Mouse (Mus musculus): ENCODE data around the gene Zc3h4.
A peak's percentile ranks its signal among the peaks of the same experiment; 100 is the strongest.
"Not testable (repeated sequence)": the region's sequence is repeated elsewhere in the genome, so short reads cannot be mapped to it uniquely, and the experiment has no call there.

Zc3h4 gene

DNA sequence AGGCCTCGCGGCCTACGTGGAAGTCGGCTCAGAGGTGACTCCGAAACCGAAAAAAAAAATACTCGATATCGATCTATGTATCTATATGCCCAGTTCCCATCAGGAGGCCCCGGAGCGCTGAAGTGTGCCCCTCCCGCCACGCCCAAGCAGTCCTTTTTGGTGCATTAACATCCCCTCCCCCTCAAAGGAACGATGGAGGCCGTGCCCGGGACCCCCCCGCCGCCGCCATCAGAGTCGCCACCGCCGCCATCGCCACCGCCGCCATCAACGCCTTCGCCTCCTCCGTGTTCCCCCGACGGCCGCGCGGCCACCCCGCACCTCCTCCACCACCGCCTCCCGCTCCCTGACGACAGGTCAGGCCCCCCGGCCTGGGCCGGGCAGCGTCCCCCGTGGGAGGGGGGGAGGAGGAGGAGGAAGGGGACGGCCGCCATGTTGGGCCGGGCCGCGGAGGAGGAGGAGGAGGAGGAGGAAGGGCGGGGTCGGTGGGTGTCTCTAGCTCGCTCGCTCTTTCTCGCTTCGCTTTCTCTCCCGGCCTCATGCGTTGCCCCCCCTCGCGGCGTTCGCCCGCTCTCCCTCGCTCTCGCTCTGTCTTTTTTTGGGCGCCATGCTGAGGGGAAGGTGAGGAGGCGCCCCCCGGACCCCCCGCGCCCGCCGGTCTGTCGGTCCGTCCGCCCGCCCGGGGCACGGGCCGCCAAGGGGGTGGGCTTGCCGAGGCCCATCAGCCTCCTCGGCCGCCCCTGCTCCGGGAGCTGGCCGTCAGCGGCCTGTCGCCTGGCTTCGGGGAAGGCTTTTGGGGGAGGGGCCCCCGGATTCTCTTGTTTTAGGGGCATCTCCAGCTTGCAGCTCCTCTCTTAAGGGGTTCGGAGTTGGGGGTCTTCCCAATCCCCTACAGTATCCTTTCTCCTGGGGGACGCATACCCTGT, at the start of gene Zc3h4:
Gene Zc3h4 (plus strand): TSS at position 222 of the 923 bp plus-strand sequence.
- DNase-seq (ENCODE audit: low spot score) = peak; percentile 83

GRCm38 (mm10) chr7:16355854-16356594, 44.7 kb upstream of the Zc3h4 start:
- DNase-seq (ENCODE audit: low spot score) = no peak

- no peak for DNase-seq (ENCODE audit: low spot score)
These were observed 43.1 kb upstream of the Zc3h4 start for GRCm38 (mm10) chr7:16357602-16358001.

DNA sequence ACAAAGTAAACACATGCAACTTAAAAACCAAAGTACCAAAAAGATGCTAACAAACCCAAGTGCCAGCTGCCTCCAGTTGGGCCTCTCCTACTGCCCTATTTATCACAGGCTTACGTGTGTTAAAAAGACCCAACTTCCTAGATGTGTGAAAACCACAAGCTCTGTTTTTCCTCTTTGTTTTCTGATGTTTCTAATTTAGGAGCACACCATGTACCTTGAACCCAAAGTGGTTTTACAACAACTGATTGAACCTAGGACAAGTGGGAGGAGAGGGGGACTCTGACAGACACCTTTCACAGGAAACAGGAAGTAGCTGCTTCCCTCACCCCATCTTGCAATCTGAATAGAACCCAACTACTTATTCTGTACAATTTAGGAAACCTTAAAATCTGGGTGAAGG, 36.4 kb upstream of the Zc3h4 start:
- no peak for DNase-seq (ENCODE audit: low spot score)

DNA sequence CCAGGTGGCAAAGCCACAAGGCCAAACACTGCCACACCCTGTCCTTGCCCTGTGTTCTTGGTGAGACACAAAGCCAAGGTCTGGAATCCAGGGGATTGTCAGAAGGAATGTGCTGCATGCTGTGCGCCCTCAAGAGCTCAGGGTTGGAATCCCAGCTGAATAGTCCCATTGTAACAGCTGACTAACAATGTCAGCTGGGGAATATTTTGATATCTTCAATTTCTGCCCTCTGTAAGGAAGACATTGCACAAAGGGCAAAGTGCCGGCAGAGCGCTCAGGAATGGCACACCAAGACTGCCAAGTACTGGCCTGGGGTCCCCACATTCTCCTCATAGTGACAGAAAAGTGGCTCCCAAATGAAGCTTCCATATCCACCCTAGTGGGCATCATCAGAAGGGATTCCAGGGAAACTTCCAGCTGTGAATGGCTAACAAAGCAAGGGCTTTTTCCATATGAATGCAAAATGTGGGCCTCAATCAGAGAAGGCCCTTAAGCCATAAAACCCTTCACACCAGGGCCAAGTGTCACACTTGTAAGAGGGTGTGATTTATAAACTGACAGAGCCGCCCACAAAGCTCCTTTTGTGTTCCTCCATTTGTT, 35.7 kb upstream of the Zc3h4 start:
- DNase-seq (ENCODE audit: low spot score) = no peak

DNA sequence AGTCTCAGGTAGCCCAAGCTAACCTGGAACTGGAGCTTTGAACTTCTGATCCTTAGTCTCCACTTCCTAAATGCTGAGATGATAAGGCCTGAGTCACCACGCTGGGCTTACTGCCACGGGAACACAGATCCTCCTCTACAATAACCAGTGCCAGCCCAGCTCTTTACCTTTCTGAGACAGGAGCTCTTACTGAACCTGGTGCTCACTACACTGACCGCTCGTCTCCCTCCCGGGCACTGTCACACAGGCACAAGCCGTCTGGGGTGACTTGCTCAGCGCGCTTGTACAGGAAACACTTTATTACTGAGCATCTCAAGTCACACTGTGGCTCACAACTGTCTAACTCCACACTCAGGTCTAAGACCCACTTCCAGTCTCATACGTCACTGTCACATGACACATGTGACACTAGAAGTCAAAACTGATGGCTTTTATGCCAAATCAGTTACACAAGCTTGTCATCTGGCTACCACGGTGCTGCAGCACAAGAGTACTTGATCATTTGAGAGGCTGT, 34.5 kb upstream of the Zc3h4 start:
- DNase-seq (ENCODE audit: low spot score) = no peak

GRCm38 (mm10) chr7:16366669-16367068, 34.0 kb upstream of the Zc3h4 start:
- no peak for DNase-seq (ENCODE audit: low spot score)

DNA sequence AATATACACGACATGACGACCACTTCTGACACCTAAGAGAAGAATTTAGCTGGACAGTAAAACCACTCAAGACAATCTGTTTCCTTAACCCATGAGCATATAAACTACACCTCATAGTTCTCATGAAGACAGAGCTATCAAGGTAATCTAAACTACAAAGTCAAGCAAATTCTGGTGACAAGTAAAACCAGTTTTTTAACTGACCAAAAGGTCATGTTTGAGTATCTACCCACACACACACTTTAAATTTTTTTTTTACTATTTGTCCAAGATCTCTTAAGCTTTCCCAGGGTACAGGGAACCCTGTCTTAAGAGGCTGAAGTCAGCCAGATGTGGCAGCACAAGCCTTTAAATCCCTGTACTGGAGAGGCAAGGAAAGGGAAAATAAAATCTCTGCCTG, 31.9 kb upstream of the Zc3h4 start:
- no peak for DNase-seq (ENCODE audit: low spot score)

DNA sequence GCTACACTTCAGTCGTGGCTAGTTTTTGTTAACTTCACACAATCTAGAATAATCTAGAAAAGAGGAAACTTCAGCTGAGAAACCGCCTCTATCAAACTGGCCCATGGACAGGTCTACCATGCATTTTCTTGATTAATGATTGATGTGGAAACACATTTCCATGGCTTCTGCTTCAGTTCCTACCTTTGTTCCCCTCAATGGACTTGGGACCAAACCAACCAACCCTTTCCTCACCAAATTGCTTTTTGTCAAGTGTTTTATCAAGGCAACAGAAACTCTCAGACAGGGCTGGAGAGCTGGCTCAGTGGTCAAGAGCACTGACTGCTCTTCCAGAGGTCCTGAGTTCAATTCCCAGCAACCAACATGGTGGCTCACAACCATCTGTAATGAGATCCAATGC, 30.1 kb upstream of the Zc3h4 start:
- DNase-seq (ENCODE audit: low spot score) = no peak

- DNase-seq (ENCODE audit: low spot score) = no peak
These were observed 27.0 kb upstream of the Zc3h4 start for GRCm38 (mm10) chr7:16373719-16374118.

DNA sequence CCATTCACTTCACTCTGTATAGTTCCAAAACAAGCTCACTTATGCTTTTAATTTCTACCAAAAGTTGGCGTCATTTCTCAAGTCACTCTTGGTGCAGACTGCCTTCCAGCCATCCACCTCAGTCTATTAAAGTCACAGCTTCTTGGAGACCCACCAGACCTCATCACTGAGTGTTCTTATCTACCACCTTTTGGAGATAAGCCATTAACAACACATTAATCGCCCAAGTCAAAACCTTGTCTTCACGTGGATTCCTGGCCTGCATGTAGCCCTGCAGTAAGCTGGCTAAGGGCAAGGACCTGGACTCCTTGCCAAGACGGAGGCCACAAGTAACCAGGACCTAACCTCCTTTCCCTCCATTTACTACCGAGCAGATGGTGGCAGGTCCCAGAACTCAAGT, 25.7 kb upstream of the Zc3h4 start:
- no peak for DNase-seq (ENCODE audit: low spot score)

DNA sequence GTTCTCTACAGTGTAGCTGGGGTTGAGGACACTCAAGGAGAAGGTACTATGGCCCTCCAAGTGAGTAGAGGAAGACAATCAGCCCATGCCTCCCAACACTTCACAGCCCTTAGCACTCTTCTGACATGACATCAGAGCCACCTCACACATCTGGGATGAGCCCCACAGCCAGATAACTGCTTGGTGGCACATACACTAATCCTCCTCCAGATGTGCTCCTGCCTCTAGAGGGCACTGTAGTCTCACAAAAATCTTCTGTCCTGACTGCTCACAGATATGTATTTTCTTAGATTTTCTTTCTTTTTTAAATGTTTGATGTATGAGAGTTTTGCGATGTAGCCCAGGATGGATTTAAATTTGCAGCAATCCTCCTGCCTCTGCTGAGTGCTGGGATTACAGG, 24.2 kb upstream of the Zc3h4 start:
- peak; percentile 41 for DNase-seq (ENCODE audit: low spot score)

DNA sequence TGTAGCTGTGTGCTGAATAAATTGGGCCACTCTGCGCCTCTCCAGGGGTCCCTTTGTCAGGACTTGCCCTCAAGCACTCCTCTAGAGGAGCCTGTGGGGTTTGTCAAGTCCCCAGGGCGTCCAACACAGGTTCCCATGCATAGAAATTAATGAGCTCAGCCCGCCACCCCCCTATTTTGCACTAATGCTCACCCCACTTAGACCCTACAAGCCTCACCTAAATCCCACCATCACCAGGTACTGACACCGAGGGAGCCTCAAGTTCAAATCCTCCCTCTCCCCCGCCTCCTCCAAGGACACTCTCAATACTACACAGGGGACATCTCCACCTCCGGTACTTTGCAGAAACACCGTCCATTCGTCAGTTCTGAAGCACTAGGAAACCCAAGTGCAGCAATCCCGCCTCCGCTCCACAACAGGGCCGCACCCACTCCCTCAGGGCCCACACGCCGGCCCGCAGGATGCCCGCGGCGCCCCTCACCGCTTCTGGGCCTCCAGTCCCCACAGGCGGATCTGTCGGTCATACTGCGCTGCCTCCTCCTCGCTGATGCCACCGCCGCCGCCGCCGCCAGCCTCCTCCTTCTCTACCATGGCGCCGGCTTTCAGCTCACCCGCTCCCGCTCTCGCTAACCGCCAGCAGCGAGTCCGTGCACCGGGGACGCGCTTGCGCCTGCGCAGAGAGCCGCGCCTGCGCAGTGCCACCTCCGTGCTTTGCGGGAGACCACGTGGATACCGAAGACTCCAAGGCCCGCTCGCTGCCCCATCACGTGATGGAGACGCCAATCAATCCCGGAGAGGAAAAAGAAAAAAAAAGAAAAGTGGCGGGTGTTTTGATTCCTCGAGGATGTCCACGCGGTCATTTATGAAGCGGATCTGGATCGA, 13.3 kb upstream of the Zc3h4 start, which contains the start of gene Sae1:
Gene Sae1 (minus strand): TSS at position 647 of the 882 bp plus-strand sequence.
- peak; percentile 95 for DNase-seq (ENCODE audit: low spot score)

DNA sequence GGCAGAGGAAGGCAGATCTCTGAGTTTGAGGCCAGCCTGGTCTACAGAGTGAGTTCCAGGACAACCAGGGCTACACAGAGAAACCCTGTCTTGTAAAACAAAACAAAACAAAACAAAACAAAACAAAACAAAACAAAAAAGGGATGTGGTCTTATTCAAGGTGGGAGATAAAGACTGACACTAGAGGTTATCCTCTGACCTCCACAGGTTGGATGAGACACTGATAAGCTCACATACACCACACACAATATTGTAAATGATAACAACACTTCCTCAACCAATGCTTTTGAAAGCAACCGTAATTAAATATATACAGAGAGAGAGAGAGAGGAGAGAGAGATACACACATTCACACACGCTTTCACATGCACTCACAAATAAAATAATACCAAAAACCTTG, 10.8 kb upstream of the Zc3h4 start:
- DNase-seq (ENCODE audit: low spot score) = not testable (repeated sequence)

- no peak for DNase-seq (ENCODE audit: low spot score)
These were observed 7.8 kb upstream of the Zc3h4 start for GRCm38 (mm10) chr7:16392923-16393322.

- DNase-seq (ENCODE audit: low spot score) = no peak
These were observed 4.8 kb upstream of the Zc3h4 start for GRCm38 (mm10) chr7:16395944-16396343.

DNA sequence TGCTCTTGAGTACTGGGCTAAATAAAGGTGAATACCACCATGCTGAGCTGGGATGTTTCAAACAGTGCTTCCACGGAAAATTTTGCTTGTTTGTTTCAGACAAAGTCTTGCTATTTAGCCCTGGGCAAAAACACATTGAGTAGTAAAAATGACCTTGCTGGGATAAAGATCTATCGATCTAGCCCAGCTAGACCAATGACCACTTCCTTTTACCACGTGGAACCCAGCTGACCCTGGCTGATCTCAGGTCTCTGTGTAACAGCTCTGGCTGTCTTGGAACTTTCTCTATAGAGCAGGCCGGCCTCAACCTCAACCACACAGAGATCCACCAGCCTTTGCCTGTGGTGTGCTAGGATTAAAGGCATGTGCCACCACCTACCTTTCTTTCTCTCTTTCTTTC, 3.2 kb upstream of the Zc3h4 start:
- no peak for DNase-seq (ENCODE audit: low spot score)

DNA sequence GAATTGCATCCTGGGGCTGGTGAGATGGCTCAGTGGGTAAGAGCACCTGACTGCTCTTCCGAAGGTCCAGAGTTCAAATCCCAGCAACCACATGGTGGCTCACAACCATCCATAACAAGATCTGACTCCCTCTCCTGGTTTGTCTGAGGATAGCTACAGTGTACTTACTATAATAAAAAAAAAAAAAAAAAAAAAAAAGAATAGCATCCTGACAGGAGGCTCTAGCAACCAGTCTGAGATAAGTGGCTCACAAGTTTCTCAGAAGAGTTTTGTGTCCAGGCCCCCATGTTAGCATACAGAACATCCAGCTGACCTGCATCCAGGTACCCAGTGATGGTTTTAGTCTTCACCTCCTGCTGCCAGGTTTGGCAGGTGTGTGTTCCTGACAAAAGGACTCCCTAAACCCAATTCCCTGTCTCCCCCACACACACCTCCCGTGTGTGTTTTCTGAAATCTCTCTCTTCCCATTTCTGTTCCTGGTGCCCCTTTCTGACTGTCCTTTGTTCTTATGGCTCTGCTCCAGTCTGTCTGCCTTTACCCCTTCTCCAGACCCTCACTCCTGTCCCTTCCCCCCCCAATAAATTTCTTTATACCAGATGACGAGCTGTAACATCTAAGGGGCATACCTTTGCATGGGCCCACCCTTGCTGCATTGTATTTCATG, 2.2 kb upstream of the Zc3h4 start:
- DNase-seq (ENCODE audit: low spot score) = no peak

GRCm38 (mm10) chr7:16399098-16399819, 1.5 kb upstream of the Zc3h4 start:
- DNase-seq (ENCODE audit: low spot score) = peak; percentile 84

Measured in ovary, postnatal 14 days (tissue).